Mouse (Mus musculus): ENCODE measurements around the gene Tmem101.

DNA sequence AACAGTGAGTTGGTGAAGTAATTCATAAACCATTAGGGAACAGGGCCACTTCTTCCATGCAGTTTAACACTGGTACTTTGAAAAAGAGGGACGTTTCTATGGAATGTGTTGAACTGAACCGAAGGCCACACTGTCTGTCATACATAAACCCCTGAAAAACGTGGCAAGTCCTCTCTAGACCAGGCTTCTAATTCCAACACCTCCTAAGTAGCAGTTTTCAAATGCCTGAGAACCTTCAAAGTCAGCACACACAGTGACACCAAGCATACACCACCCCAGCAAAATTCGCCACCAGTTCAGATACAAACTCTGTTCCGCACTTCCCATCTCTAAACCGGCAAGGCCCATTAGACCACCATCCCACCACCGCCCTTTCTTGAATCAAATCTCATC is 28.0 kb upstream of the Tmem101 start:
- TF ChIP-seq CTCF (IDR thresholded peaks at IDR 0.05; ENCODE audit: extremely low read depth, insufficient read depth, low read length) (no peak), POLR2A (IDR thresholded peaks at IDR 0.05; ENCODE audit: extremely low read depth, insufficient read depth, low read length) (no peak)

Data from cortical plate, adult 2 months (tissue).